Mouse (Mus musculus): ENCODE data around the gene Cntnap1. TPM values are rescaled to one million over a fixed set of nuclear protein-coding genes. Genes with fewer than 3 reads are reported as not detected.
"Not testable (repeated sequence)": the region's sequence is repeated elsewhere in the genome, so short reads cannot be mapped to it uniquely, and the experiment has no call there.

Gene Cntnap1
- polyA plus RNA-seq, 1 experiment from 2014 or later: 1.7 TPM

- no peak overlapping the region for H3K27ac ChIP-seq
- H3K4me3 ChIP-seq: no peak overlapping the region
- H3K27me3 ChIP-seq (replicated peaks): peaks cover 7% of the 10 kb centered on the region
- H3K4me1 ChIP-seq: peaks cover 18% of the 10 kb centered on the region
- H3K36me3 ChIP-seq: no peaks in the 10 kb centered on the region
- WGBS: 78% methylated on average over 1 of the region's 1 CpGs
- no peak overlapping the region for H3K4me2 ChIP-seq (replicated peaks)
- H3K9ac ChIP-seq: no peak overlapping the region
- no peak for ATAC-seq (ENCODE audit: low FRiP score, low read depth)
- H3K9me3 ChIP-seq: no peaks in the 10 kb centered on the region
These were observed 17.5 kb upstream of the Cntnap1 start for GRCm38 (mm10) chr11:101152825-101153224.

GRCm38 (mm10) chr11:101154648-101155047 lies 15.7 kb upstream of the Cntnap1 start:
- no peak overlapping the region for H3K27ac ChIP-seq
- no peaks in the 10 kb centered on the region for H3K36me3 ChIP-seq
- H3K4me2 ChIP-seq (replicated peaks): no peak overlapping the region
- H3K4me1 ChIP-seq: peaks cover 12% of the 10 kb centered on the region
- H3K4me3 ChIP-seq: no peak overlapping the region
- H3K9ac ChIP-seq: no peak overlapping the region
- H3K27me3 ChIP-seq (replicated peaks): peaks cover 12% of the 10 kb centered on the region
- H3K9me3 ChIP-seq: no peaks in the 10 kb centered on the region
- no peak for ATAC-seq (ENCODE audit: low FRiP score, low read depth)

- Histone ChIP-seq H3K9ac (no peak overlapping the region), H3K4me1 (peaks cover 12% of the 10 kb centered on the region), H3K36me3 (no peaks in the 10 kb centered on the region), H3K4me2 (replicated peaks) (no peak overlapping the region), H3K27me3 (replicated peaks) (peaks cover 12% of the 10 kb centered on the region), H3K4me3 (no peak overlapping the region), H3K27ac (no peak overlapping the region), H3K9me3 (no peaks in the 10 kb centered on the region)
- no peak for ATAC-seq (ENCODE audit: low FRiP score, low read depth)
- 68% methylated on average over 6 of the region's 6 CpGs for WGBS
These were observed 15.2 kb upstream of the Cntnap1 start for GRCm38 (mm10) chr11:101155151-101155550.

GRCm38 (mm10) chr11:101155728-101156371 lies 14.5 kb upstream of the Cntnap1 start, which contains the start of gene Tubg2:
Gene Tubg2, plus strand, starts transcription at chr11:101155907.
- ATAC-seq (ENCODE audit: low FRiP score, low read depth): peak; percentile 66; the same call in 1 of the 2 replicates
- Histone ChIP-seq H3K27me3 (replicated peaks) (peaks cover 13% of the 10 kb centered on the region), H3K36me3 (no peaks in the 10 kb centered on the region), H3K4me1 (peaks cover 12% of the 10 kb centered on the region), H3K4me3 (peak within 1 kb of the TSS; percentile 35), H3K4me2 (replicated peaks) (peak within 1 kb of the TSS; percentile 69), H3K27ac (peak within 1 kb of the TSS; percentile 70), H3K9ac (peak within 1 kb of the TSS; percentile 61), H3K9me3 (no peaks in the 10 kb centered on the region)
- WGBS: 2% methylated on average over 36 of the region's 36 CpGs

DNA sequence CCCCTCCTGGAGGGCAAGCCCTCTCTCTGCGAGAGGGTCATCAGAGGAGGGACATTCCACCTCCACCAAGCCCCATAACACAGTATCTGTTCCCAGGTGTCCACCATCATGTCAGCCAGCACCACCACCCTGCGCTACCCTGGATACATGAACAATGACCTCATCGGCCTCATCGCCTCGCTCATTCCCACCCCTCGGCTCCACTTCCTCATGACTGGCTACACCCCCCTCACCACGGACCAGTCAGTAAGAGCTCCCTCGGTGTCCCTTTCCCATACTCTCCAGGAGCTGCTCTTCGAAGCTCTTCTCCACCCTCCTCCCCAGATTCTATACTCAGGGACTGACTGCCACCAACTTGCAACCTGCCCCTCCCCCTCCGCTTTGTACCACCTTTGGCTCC lies 10.2 kb upstream of the Cntnap1 start:
- not testable (repeated sequence) for H3K4me2 ChIP-seq (replicated peaks); H3K9ac ChIP-seq; H3K9me3 ChIP-seq; ATAC-seq (ENCODE audit: low FRiP score, low read depth); H3K27ac ChIP-seq; H3K4me3 ChIP-seq
- WGBS: 72% methylated on average over 9 of the region's 10 CpGs
- Histone ChIP-seq H3K4me1 (peaks cover 24% of the 10 kb centered on the region), H3K36me3 (peaks cover 21% of the 10 kb centered on the region), H3K27me3 (replicated peaks) (peaks cover 51% of the 10 kb centered on the region)

DNA sequence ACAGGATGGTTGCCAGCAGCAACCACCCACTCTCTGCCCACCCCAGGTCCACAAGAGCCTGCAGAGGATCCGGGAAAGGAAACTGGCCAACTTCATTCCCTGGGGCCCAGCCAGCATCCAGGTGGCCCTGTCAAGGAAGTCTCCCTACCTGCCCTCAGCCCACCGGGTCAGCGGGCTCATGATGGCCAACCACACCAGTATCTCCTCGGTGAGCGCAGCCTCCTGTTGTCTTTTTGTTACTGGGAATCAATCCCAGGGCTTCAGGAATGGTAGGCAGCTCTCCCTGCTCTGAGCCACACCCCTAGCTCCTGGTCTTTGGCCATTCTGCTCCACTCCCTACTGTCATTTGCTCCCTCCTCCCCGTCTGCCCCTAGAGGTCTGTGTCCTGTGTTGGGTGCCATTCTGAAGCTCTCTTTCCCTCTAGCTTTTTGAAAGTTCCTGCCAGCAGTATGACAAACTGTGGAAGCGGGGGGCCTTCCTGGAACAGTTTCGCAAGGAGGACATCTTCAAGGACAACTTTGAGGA lies 9.3 kb upstream of the Cntnap1 start:
- not testable (repeated sequence) for ATAC-seq (ENCODE audit: low FRiP score, low read depth); H3K9ac ChIP-seq; H3K4me3 ChIP-seq; H3K9me3 ChIP-seq; H3K4me2 ChIP-seq (replicated peaks); H3K27ac ChIP-seq
- peaks cover 21% of the 10 kb centered on the region for H3K36me3 ChIP-seq
- H3K27me3 ChIP-seq (replicated peaks): peaks cover 60% of the 10 kb centered on the region
- H3K4me1 ChIP-seq: peaks cover 19% of the 10 kb centered on the region
- 74% methylated on average over 8 of the region's 8 CpGs for WGBS

DNA sequence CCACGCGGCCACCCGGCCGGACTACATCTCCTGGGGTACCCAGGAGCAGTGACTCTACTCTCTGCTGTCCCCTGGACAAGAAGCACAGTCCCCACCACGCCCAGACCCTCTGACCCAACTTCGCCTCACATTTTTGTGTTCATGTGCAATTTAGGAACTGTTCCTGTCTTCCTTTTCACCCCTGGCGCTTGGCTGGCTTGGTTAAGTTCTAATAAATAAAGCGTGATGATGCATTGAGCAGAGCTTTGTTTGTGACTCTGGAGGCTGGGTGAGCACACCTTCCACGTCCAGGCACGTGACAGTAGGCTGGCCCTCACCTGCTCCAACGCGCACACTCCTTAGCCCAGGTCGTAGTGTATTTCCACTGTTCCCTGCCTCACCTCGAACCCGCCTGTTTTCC lies 8.8 kb upstream of the Cntnap1 start:
- no peak overlapping the region for H3K4me2 ChIP-seq (replicated peaks)
- H3K27ac ChIP-seq: no peak overlapping the region
- H3K4me3 ChIP-seq: no peak overlapping the region
- no peak overlapping the region for H3K9ac ChIP-seq
- H3K36me3 ChIP-seq: peaks cover 21% of the 10 kb centered on the region
- 86% methylated on average over 15 of the region's 15 CpGs for WGBS
- peaks cover 14% of the 10 kb centered on the region for H3K4me1 ChIP-seq
- ATAC-seq (ENCODE audit: low FRiP score, low read depth): no peak
- peaks cover 61% of the 10 kb centered on the region for H3K27me3 ChIP-seq (replicated peaks)
- no peaks in the 10 kb centered on the region for H3K9me3 ChIP-seq

DNA sequence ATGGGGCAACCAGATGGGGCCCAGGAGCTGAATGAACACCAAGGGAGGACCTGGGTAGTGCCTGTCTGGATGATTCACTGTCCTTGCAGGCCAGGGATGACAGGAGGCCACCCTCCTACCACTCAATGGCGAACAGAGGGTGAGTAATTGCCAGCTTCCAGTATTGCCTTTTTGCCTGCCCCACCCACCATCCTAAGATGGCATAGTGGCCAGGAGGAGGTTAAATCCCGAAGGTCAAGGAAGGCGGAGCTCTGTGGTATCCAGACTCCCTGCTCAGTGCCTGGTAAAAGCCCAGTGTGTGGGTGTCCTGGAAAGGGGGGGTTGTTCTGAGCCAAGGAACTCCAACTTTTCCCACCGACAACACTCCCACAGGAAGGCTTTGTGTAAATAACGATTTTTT lies 8.0 kb upstream of the Cntnap1 start:
- no peak overlapping the region for H3K4me3 ChIP-seq
- H3K27me3 ChIP-seq (replicated peaks): peaks cover 69% of the 10 kb centered on the region
- H3K4me2 ChIP-seq (replicated peaks): no peak overlapping the region
- ATAC-seq (ENCODE audit: low FRiP score, low read depth): no peak
- no peak overlapping the region for H3K27ac ChIP-seq
- 48% methylated on average over 5 of the region's 5 CpGs for WGBS
- H3K9ac ChIP-seq: 0 out of 2 replicates have a peak overlapping the region, but pooled peaks have one; percentile 0
- H3K9me3 ChIP-seq: no peaks in the 10 kb centered on the region
- H3K36me3 ChIP-seq: peaks cover 26% of the 10 kb centered on the region
- H3K4me1 ChIP-seq: peaks cover 13% of the 10 kb centered on the region

DNA sequence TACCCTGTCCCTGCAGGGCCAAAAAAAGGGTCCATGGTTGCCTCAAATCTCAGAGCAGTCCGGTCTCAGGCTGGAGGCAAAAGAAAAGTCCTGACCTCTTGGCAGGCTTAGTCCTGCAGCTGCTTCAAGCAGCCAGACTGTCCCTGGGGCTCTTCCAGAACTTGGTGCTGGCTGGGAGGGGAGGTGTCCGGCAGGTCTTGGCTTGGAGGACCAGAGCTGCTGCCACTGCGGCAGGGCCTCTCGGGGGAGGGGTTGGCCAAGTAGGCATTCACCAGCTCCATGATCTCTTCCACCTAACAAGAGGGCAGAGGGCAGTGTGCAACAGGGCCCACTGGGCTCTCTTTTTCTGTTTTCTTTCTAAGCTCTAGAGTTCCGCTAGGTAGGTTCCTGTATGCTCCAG lies 7.6 kb upstream of the Cntnap1 start:
- H3K27me3 ChIP-seq (replicated peaks): peaks cover 73% of the 10 kb centered on the region
- H3K36me3 ChIP-seq: peaks cover 30% of the 10 kb centered on the region
- H3K4me1 ChIP-seq: peaks cover 13% of the 10 kb centered on the region
- H3K4me3 ChIP-seq: no peak overlapping the region
- ATAC-seq (ENCODE audit: low FRiP score, low read depth): no peak
- no peaks in the 10 kb centered on the region for H3K9me3 ChIP-seq
- 45% methylated on average over 5 of the region's 5 CpGs for WGBS
- no peak overlapping the region for H3K27ac ChIP-seq
- H3K4me2 ChIP-seq (replicated peaks): no peak overlapping the region
- H3K9ac ChIP-seq: no peak overlapping the region

- Histone ChIP-seq H3K27ac (no peak overlapping the region), H3K27me3 (replicated peaks) (peaks cover 78% of the 10 kb centered on the region), H3K36me3 (peaks cover 31% of the 10 kb centered on the region), H3K4me3 (peak overlapping the region; percentile 26), H3K4me1 (peaks cover 13% of the 10 kb centered on the region), H3K9ac (no peak overlapping the region), H3K9me3 (no peaks in the 10 kb centered on the region), H3K4me2 (replicated peaks) (peak overlapping the region; percentile 55)
- WGBS: 6% methylated on average over 49 of the region's 49 CpGs
- ATAC-seq (ENCODE audit: low FRiP score, low read depth): no peak
These were observed 6.6 kb upstream of the Cntnap1 start for GRCm38 (mm10) chr11:101163476-101164350.

DNA sequence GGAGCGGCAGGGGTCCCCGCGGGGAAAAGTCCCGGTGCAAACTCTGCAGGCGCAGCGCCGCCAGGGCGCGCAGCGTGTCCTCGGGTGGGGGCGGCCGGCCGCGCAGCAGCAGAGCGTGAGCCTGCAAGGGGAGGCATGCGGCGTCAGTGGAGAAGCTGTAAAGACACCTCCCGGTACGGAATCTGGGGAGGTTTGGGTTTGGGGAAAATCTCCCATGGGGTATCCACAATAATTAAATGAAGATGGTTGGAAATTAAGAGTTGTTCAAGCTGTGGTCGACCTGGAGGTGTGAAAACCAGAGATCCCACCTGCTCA lies 6.0 kb upstream of the Cntnap1 start:
- Histone ChIP-seq H3K9ac (no peak overlapping the region), H3K4me1 (peaks cover 19% of the 10 kb centered on the region), H3K9me3 (no peaks in the 10 kb centered on the region), H3K27ac (no peak overlapping the region), H3K27me3 (replicated peaks) (peaks cover 84% of the 10 kb centered on the region), H3K36me3 (peaks cover 31% of the 10 kb centered on the region), H3K4me3 (peak overlapping the region; percentile 26), H3K4me2 (replicated peaks) (peak overlapping the region; percentile 55)
- no peak for ATAC-seq (ENCODE audit: low FRiP score, low read depth)
- WGBS: 4% methylated on average over 21 of the region's 21 CpGs

Data from neural tube, embryonic 12.5 days (tissue).